Mouse (Mus musculus) adrenal gland, postnatal 4 days (tissue): ENCODE measurements around the gene Cpox. TPM values are rescaled to one million over a fixed set of nuclear protein-coding genes. Genes with fewer than 3 reads are reported as not detected.

Experiments used
- DNase-seq, 2 experiments: peaks; one replicate each; pipeline ENCODE4 v3.0.0; 2021 to 2022; ENCODE audit warnings: low spot score in 2 of 2, mixed read lengths in 2 of 2
- microRNA-seq: library from miRNA; unstranded; fragments of <30 nt; microRNA quantifications from one replicate; pipeline ENCODE4 v1.2.0, GENCODE M21; 2021
- total RNA-seq, 2 experiments: library from RNA; stranded (reverse); gene quantifications; 2 replicates each; pipeline ENCODE4 v1.2.3; 2021

Cpox gene
- total RNA-seq, 2 experiments from 2014 or later = 36.5 to 45.9 TPM

DNA sequence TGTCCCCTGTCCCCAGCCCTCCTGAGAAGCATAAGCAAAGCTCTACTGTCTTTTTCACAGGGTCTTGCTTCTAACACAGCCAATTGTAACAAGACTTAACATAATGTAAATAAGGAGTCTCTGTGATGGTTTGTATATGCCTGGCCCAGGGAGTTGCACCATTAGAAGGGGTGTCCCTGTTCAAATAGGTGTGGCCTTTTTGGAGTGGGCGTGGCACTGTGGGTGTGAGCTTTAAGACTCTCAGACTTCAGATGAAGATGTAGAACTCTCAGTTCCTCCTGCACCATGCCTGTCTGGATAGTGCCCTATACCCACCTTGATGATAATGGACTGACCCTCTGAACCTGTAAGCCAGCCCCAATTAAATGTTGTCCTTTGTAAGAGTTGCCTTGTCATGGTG is 68.7 kb downstream of the Cpox start:
- no peak for DNase-seq

DNA sequence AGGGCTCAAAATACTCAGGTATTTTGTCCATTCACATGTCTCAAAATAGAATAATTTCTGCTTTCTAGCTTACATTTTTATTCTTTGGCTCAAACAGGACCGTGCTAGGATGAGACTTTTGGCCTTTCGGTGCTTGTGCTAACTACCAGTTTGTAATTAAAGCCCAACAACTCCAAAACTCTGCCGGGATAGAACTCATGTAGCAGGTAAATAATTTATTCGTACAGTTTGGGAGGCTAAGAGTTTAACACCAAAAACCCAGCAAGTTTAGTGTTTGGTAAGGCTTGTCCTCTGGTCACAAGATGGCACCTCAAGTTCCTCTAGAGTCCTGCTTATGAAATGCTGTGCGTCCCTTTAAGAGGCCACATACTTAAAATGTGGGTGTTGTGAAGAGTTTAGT is 70.7 kb downstream of the Cpox start:
- DNase-seq = no peak

DNA sequence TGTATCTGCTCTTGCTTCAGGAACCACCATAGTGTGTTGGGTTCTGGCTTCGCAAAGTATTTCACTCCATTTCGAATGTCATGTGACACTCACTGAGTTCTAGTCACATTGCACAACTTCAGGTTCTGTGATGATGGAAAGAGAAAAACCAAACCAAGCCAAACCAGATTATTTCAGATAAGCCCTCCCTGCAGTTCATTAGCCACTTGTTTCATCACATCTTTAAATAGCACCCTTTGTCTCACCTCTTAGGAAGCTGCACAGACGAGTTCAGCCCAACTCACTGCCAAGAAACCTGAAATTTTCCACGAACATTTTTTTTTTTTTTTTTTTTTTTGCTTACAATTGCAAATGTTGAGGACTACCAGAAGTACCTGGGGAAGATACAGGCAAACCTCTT is 76.6 kb downstream of the Cpox start:
- no peak for DNase-seq

DNA sequence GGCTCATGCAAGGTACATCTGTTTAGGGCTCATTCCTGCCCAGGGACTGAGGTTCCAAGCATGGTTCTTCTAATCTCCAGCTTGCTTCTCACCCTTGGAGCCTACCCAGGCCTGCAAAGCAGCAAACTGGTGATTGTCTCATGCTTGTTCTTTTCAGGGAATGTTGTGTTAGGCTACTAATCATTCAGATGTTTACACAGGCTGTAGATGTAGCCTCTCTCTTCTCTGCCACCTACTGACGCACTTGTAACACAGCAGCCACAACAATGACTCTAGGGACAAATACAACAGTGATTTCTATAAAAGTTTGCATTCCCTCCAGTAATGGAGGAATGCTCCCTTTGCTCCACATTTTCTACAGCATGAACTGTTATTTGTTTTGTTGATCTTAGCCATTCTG is 81.2 kb downstream of the Cpox start:
- no peak for DNase-seq

DNA sequence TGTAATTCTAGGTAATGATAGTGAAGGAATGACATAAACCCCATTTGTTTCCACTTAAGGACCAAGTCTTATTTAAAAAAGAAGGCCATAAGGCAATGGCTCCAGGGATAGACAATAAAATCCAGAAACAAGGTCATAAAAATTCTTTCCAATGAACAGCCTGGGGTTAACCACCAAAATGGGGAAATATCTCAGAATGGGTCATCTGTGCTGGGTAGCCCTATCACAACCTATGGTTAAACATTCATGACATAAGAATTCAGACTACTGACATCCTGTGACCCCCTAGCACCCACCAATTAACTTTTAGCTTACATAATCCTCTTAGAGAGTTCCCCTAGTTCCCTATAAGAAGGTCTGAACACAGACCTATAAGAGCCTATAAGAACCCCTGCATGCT is 86.1 kb downstream of the Cpox start:
- DNase-seq = no peak

DNA sequence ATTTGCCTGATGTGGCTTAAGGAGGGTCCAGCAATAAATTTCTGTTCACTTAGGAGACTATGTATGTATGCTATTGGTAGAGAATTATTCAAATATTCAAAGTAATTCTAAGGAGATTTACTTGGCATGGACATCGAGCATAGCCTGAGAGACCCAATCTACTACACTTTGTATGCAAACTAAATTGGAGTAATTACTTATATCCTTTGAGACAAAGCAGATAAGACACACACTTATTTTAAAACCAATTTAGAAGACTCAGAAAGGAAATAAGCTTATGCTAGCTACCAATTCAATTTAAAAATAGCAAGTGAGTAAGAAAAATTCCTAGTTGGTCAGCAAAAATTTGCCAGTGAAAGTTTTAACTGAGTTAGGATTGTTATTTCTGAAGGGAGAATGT is 93.0 kb downstream of the Cpox start, which contains the start of gene Olfr172:
Gene Olfr172 (minus strand): TSS at position 101 of the 400 bp plus-strand sequence.
- DNase-seq = no peak

Small RNAs within 50 kb of the gene (microRNA-seq; reads per million reads assigned to microRNA genes)
- not detected for gene Gm27564

Other genes with a start within 250 kb of the Cpox start
- 10 to 100 TPM; 12.1 to 20.3 TPM for gene St3gal6, start 146.0 kb upstream of the Cpox start, total RNA-seq
- not detected for gene Gm813, start 53.3 kb upstream of the Cpox start, total RNA-seq
- gene E330017A01Rik, start 31.6 kb upstream of the Cpox start, total RNA-seq = not detected
- gene Gpr15, start 48.8 kb downstream of the Cpox start, total RNA-seq = not detected
- 10 to 100 TPM; 71.9 to 75.0 TPM for gene Cldnd1, start 57.6 kb downstream of the Cpox start, total RNA-seq
- gene Olfr172, start 92.9 kb downstream of the Cpox start, total RNA-seq = not detected
- gene Olfr173, start 130.0 kb downstream of the Cpox start, total RNA-seq = not detected
- gene Olfr175-ps1, start 156.5 kb downstream of the Cpox start, total RNA-seq = not detected
- gene Olfr177, start 204.5 kb downstream of the Cpox start, total RNA-seq = not detected
- gene Olfr178, start 221.8 kb downstream of the Cpox start, total RNA-seq = not detected